Mouse (Mus musculus): ENCODE data around the gene Ttpal. TPM values are rescaled to one million over a fixed set of nuclear protein-coding genes. Genes with fewer than 3 reads are reported as not detected.

Ttpal gene
- polyA plus RNA-seq, 1 experiment from 2014 or later, result 53.2 TPM

DNA sequence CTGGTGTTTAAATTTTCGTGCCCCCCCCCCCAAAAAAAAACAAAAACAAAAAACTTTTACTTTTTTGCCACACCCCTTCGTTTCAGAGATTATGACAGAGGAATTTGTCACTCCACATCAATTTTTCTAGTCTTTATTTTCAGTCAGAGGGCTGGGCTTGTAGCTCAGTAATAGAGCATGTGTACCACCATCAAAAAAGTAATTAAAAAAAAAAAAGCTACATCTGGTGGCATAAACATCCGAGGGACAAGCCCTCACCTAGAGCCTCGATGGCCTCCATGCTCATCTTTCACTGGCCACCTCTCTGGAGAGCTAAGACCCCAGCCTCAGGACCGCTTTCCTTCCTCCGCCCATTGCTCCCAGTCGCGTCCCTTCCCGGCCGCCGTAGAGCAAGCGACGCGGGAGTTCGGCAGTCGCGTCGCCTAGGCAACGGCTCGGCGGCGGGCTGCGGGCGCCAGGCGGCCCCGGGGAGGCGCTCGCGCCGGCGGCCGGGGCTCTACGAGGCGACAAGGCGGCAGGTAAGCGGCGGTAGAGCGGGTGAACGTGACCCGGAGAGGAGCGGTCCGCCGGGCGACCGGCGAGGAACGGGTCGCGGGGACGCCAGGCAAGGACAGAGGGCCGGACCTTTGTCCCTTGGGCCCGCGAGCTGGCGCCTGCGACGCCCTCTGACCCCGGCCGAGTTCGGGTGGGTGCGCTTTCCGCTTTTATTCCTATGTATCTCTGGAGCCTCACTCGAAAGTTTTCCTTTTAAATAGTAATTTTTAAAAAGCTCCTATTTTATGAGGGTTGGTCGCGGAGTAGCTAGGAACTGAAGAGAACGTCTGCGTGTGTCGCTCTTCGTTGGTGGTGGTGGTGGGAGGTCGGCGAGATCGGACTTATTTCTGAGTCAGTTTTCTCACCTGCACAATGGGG lies 56.1 kb downstream of the Ttpal start, which contains the start of gene Pkig:
TSS of gene Pkig (plus strand) at position 412 of the 912 bp plus-strand sequence.
- Histone ChIP-seq H3K9ac (replicated peaks) (peak within 1 kb of the TSS; percentile 60), H3K4me1 (peaks cover 18% of the 10 kb centered on the region), H3K27ac (replicated peaks) (peak within 1 kb of the TSS; percentile 72), H3K27me3 (no peaks in the 10 kb centered on the region), H3K36me3 (no peaks in the 10 kb centered on the region), H3K4me3 (peak within 1 kb of the TSS; percentile 61), H3K4me2 (replicated peaks) (peak within 1 kb of the TSS; percentile 60), H3K9me3 (no peaks in the 10 kb centered on the region)
- WGBS, result under 1% methylated on average over 65 of the region's 71 CpGs
- peak; percentile 92 for ATAC-seq (ENCODE audit: low FRiP score, low read depth)

DNA sequence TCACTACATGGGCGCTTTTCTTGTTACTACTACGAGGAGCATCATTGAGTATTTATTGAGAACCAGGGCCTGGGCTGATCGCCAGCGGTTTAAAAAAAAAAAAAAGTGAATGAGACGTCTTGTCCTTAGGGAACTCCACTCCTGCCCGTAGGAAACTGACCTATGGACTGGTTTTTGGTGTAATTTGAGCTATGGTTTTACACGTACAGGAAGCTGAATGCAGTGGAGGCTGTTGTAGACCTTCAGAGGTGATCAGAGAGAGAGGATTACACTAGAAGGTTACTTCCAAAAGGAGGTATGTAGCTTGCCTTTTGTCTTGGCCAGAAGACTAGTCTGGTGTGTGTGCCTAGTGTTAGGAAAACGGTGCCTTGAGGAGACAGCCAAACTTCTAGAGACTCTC lies 56.8 kb downstream of the Ttpal start:
- Histone ChIP-seq H3K36me3 (no peaks in the 10 kb centered on the region), H3K4me1 (peaks cover 18% of the 10 kb centered on the region), H3K9ac (replicated peaks) (peak overlapping the region; percentile 60), H3K27ac (replicated peaks) (no peak overlapping the region), H3K4me2 (replicated peaks) (peak overlapping the region; percentile 60), H3K27me3 (no peaks in the 10 kb centered on the region), H3K9me3 (no peaks in the 10 kb centered on the region), H3K4me3 (peak overlapping the region; percentile 61)
- WGBS, result under 1% methylated on average over 8 of the region's 8 CpGs
- 0 out of 2 replicates have a peak, but pooled peaks have one; percentile 2 for ATAC-seq (ENCODE audit: low FRiP score, low read depth)

DNA sequence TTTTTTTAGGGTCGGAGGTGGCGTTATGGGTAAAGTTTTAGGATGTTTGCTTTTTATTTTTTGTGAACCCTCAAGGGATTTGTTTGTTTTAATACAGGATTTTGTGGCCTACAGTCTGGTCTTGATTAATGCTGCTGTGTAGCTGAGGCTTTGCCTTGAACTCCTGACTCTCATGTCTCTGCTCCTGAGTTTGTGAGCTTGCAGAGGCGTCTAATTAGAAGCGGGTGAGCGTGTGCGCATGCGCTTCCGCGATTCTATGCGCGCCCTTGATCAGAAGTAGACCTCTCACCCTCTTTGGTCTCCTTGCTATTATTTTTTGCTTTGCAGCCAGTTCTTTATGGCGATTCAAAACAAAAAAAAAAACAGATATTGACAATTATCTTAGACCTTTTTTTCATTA lies 57.3 kb downstream of the Ttpal start:
- H3K4me2 ChIP-seq (replicated peaks), result peak overlapping the region; percentile 60
- peak overlapping the region; percentile 60; the same call in 1 of the 2 replicates for H3K9ac ChIP-seq (replicated peaks)
- 81% methylated on average over 12 of the region's 12 CpGs for WGBS
- H3K4me3 ChIP-seq, result peak overlapping the region; percentile 61
- no peaks in the 10 kb centered on the region for H3K27me3 ChIP-seq
- no peak for ATAC-seq (ENCODE audit: low FRiP score, low read depth)
- H3K36me3 ChIP-seq, result no peaks in the 10 kb centered on the region
- H3K27ac ChIP-seq (replicated peaks), result no peak overlapping the region
- H3K4me1 ChIP-seq, result peaks cover 18% of the 10 kb centered on the region
- H3K9me3 ChIP-seq, result no peaks in the 10 kb centered on the region

DNA sequence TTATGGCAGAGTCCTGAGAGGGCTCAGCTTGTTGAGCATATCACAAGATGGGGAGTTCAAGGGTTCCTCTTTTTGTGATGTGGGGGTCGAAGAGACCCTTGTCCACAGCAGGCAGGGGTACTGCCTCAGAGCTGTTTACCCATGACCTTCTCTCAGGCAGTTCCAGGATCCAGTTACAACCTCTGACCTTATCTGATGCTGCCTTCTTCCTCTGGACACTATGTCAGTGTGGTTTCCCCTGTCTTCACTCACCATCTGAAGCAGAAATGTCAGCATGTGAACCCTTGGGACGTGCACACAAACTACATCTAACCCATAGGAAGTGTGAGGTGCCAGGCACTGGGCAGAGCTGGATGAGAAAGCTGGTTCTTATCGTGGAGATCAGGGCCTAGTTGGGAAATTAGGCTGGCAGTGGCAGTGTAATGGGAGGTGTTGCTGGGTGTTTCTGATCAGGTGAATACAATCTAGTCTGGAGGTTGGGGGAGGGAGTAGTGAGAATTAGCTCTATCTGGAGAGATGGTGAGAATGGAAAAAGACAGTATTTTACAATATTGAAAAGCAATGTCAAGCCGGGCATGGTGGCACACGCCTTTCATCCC lies 58.1 kb downstream of the Ttpal start:
- Histone ChIP-seq H3K27me3 (no peaks in the 10 kb centered on the region), H3K4me3 (no peak overlapping the region), H3K36me3 (no peaks in the 10 kb centered on the region), H3K27ac (replicated peaks) (no peak overlapping the region), H3K9me3 (no peaks in the 10 kb centered on the region), H3K9ac (replicated peaks) (no peak overlapping the region), H3K4me2 (replicated peaks) (no peak overlapping the region), H3K4me1 (peaks cover 18% of the 10 kb centered on the region)
- 85% methylated on average over 5 of the region's 5 CpGs for WGBS
- ATAC-seq (ENCODE audit: low FRiP score, low read depth), result no peak

DNA sequence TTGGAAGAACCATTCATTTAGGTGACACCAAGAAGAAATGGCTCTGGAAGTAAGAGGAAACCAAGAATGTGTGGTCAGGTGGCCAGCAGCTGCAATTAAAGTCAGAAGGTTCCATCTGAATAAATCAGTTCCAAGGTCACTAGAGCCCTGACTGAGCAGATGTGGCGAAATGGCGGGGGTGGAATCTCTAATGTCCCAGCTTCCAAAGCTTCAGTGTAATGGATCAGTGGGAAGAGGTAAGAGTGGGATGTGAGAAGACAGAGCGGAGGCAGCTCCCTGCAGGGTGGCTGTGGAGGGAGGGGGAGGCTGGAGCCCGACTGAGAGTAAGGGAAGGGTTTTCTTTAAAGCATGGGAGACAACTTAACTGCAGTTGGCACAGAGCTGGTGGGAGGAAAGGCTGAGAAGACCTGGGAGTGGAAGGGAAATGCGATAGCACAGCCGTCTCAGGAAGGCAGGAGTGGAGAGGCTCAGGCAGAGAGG lies 59.3 kb downstream of the Ttpal start:
- 0 out of 2 replicates have a peak overlapping the region, but pooled peaks have one; percentile 39 for H3K27ac ChIP-seq (replicated peaks)
- H3K9me3 ChIP-seq, result no peaks in the 10 kb centered on the region
- 59% methylated on average over 6 of the region's 6 CpGs for WGBS
- peaks cover 18% of the 10 kb centered on the region for H3K4me1 ChIP-seq
- H3K4me3 ChIP-seq, result no peak overlapping the region
- no peak overlapping the region for H3K4me2 ChIP-seq (replicated peaks)
- H3K9ac ChIP-seq (replicated peaks), result no peak overlapping the region; the same call in 1 of the 2 replicates
- ATAC-seq (ENCODE audit: low FRiP score, low read depth), result no peak
- H3K27me3 ChIP-seq, result no peaks in the 10 kb centered on the region
- no peaks in the 10 kb centered on the region for H3K36me3 ChIP-seq

DNA sequence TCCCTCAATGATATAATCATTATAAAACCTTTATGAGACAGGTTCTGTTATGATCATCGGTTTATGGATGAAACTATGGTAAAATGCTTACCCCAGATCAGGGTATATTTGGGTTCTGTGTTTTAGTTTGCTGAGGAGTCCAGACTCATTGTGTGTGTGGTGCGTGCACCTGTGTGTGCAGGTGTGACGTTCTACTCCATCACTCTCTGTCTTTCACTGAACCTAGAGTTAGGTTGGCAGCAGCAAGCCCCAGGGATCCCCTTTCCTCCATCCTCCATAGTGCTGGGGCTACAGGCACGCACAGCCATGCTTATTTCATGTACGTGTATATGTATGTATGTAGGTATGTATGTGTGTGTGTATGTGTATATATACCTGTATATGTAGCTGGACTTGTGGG lies 60.0 kb downstream of the Ttpal start:
- 92% methylated on average over 5 of the region's 5 CpGs for WGBS
- H3K4me2 ChIP-seq (replicated peaks), result no peak overlapping the region
- no peak overlapping the region for H3K4me3 ChIP-seq
- no peak overlapping the region for H3K9ac ChIP-seq (replicated peaks)
- H3K36me3 ChIP-seq, result no peaks in the 10 kb centered on the region
- no peak overlapping the region for H3K27ac ChIP-seq (replicated peaks)
- H3K9me3 ChIP-seq, result no peaks in the 10 kb centered on the region
- peaks cover 18% of the 10 kb centered on the region for H3K4me1 ChIP-seq
- H3K27me3 ChIP-seq, result no peaks in the 10 kb centered on the region
- ATAC-seq (ENCODE audit: low FRiP score, low read depth), result no peak

DNA sequence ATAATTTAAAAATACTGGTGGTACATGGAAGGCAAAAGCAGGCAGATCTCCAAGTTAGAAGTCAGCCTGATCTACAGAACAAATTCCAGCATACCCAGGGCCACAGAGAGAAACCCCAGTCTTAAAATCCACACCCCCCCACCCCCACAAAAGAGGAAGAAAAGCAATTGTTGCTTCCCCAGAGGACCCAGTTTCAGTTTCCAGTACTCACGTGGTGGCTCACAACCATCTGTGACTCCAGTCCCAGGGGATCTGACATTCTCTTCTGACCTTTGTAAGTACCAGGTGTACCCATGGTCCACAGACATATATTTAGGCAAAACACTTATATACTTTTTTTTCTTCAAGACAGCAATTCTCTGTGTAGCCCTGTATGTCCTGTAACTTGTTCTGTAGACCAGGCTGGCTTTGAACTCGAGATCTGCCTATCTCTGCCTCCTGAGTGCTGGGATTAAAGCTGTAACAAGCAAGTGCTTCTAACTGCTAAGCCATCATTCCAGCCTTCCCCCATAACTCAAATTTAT lies 60.6 kb downstream of the Ttpal start:
- H3K4me3 ChIP-seq, result no peak overlapping the region
- no peaks in the 10 kb centered on the region for H3K27me3 ChIP-seq
- H3K27ac ChIP-seq (replicated peaks), result no peak overlapping the region
- ATAC-seq (ENCODE audit: low FRiP score, low read depth), result no peak
- no peaks in the 10 kb centered on the region for H3K36me3 ChIP-seq
- H3K9ac ChIP-seq (replicated peaks), result no peak overlapping the region
- no peaks in the 10 kb centered on the region for H3K9me3 ChIP-seq
- peaks cover 18% of the 10 kb centered on the region for H3K4me1 ChIP-seq
- 87% methylated on average over 2 of the region's 2 CpGs for WGBS
- no peak overlapping the region for H3K4me2 ChIP-seq (replicated peaks)

DNA sequence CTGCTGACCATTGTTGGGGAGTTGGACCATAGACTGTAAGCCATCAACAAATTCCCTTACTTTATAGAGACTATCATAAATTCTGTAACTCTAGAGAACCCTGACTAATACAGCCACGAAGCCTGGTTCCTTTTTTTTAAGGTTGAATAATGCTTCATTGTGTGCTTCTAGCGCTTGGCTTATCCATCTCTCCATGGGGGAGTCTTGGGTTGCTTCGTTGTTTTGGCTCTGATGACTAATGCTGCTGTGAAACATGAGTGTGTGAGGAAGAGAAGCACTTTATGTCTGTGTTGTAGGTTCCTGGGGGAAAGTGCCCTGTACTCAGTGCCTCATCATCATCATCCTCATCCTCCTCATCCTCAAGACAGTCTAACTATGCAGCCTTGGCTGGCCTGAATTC lies 61.8 kb downstream of the Ttpal start:
- 61% methylated on average over 3 of the region's 3 CpGs for WGBS
- no peak overlapping the region for H3K27ac ChIP-seq (replicated peaks)
- no peaks in the 10 kb centered on the region for H3K36me3 ChIP-seq
- H3K4me3 ChIP-seq, result no peak overlapping the region
- H3K4me1 ChIP-seq, result peaks cover 16% of the 10 kb centered on the region
- H3K9me3 ChIP-seq, result no peaks in the 10 kb centered on the region
- no peak for ATAC-seq (ENCODE audit: low FRiP score, low read depth)
- no peaks in the 10 kb centered on the region for H3K27me3 ChIP-seq
- no peak overlapping the region for H3K4me2 ChIP-seq (replicated peaks)
- no peak overlapping the region for H3K9ac ChIP-seq (replicated peaks)

DNA sequence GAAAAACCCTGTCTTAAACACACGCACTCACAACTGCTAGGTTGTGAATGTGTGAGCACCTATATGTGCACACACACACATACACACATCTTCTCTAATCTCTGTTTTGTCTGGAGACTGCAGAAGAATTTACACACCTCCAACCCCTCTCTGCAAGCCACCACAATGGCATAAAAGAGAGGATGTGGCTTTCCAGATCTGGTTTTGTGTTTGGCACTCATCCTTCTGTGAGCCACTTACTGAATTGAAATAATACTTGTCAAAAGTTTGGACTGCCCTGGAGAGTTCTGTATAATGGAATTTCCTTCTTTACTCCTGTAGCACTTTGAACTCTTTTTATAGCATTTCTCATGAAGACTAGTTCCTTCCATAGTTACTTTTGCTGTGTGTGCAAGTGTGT lies 64.9 kb downstream of the Ttpal start:
- no peak for ATAC-seq (ENCODE audit: low FRiP score, low read depth)
- H3K4me3 ChIP-seq, result no peak overlapping the region
- no peaks in the 10 kb centered on the region for H3K4me1 ChIP-seq
- no peak overlapping the region for H3K27ac ChIP-seq (replicated peaks)
- no peak overlapping the region for H3K4me2 ChIP-seq (replicated peaks)
- H3K9me3 ChIP-seq, result no peaks in the 10 kb centered on the region
- H3K36me3 ChIP-seq, result no peaks in the 10 kb centered on the region
- H3K9ac ChIP-seq (replicated peaks), result no peak overlapping the region
- WGBS, result 100% methylated on average over 1 of the region's 1 CpGs
- H3K27me3 ChIP-seq, result no peaks in the 10 kb centered on the region

Other genes starting within 250 kb of the Ttpal start
- 0.30 and 0.45 TPM in 2 replicates for gene Jph2, start 204.3 kb upstream of the Ttpal start, polyA plus RNA-seq (2016; fragmentation: Nextera tagmentation; extraction: Ambion mirVana)
- 77.3 and 82.3 TPM in 2 replicates for gene Oser1, start 177.6 kb upstream of the Ttpal start, polyA plus RNA-seq (2016; fragmentation: Nextera tagmentation; extraction: Ambion mirVana)
- 62.6 and 63.4 TPM in 2 replicates for gene Gdap1l1, start 163.8 kb upstream of the Ttpal start, polyA plus RNA-seq (2016; fragmentation: Nextera tagmentation; extraction: Ambion mirVana)
- 11.2 and 13.0 TPM in 2 replicates for gene Fitm2, start 129.7 kb upstream of the Ttpal start, polyA plus RNA-seq (2016; fragmentation: Nextera tagmentation; extraction: Ambion mirVana)
- gene R3hdml, start 110.0 kb upstream of the Ttpal start, polyA plus RNA-seq (2016; fragmentation: Nextera tagmentation; extraction: Ambion mirVana), result not detected in 2 replicates
- not detected in 2 replicates for gene Hnf4a, start 95.5 kb upstream of the Ttpal start, polyA plus RNA-seq (2016; fragmentation: Nextera tagmentation; extraction: Ambion mirVana)
- gene Serinc3, start 42.8 kb downstream of the Ttpal start, polyA plus RNA-seq (2016; fragmentation: Nextera tagmentation; extraction: Ambion mirVana), result 35.0 and 36.9 TPM in 2 replicates
- 120 and 125 TPM in 2 replicates for gene Pkig, start 56.1 kb downstream of the Ttpal start, polyA plus RNA-seq (2016; fragmentation: Nextera tagmentation; extraction: Ambion mirVana)
- gene Ada, start 147.9 kb downstream of the Ttpal start, polyA plus RNA-seq (2016; fragmentation: Nextera tagmentation; extraction: Ambion mirVana), result 4.7 and 5.2 TPM in 2 replicates
- 0.33 TPM in 1 of 2 replicates, not detected in the other for gene Ccn5, start 218.5 kb downstream of the Ttpal start, polyA plus RNA-seq (2016; fragmentation: Nextera tagmentation; extraction: Ambion mirVana)